Comparison of ENCODE assay signal across 10 mouse cellular contexts in the genomic region with DNA sequence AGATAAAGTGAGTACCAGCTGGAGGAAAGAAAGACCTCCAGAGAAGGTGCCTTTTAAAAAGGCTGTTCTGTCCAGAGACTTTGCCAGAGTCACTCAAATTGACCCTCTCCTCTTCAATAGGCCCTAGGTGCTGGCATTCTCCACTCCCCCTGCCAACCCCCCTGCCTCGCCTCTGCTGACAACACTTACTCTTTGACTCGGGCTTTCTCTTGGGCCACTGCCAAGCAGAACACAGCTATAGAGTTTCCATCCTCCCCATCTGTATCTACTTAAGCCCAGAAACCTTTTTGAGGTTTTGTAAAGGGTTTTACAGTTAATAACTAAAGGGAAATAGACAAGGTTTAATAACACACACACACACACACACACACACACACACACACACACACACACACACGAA.
DNase-seq lines count a peak whose midpoint lies in the region; ATAC-seq and TF ChIP-seq lines count a peak whose summit lies in the region.
"Had no signal": no experiment of that assay in that cellular context is flagged by ENCODE, and none has a peak within 500 bp of the region (broad histone marks: within the 10 kb centered on the region; RNA-seq: fewer than 3 reads in every experiment).

No protein-coding gene starts in this region.

- no peak overlapping the region for H3K4me3 ChIP-seq in forebrain, embryonic 10.5 days
- no peak overlapping the region for H3K4me3 ChIP-seq in forebrain, postnatal 0 days (ENCODE audit: low read depth, low read length)
- no peak overlapping the region for H3K4me3 ChIP-seq in hindbrain, postnatal 0 days (ENCODE audit: low read length)
- no peak overlapping the region for H3K4me3 ChIP-seq in hindbrain, embryonic 10.5 days
- H3K4me3 ChIP-seq in midbrain, embryonic 14.5 days (replicated peaks; ENCODE audit: low read depth, low read length) = no peak overlapping the region
- H3K4me3 ChIP-seq in midbrain, embryonic 16.5 days (ENCODE audit: low read depth, low read length) = no peak overlapping the region
- no peak overlapping the region for H3K4me3 ChIP-seq in limb, embryonic 15.5 days

- no peaks in the 10 kb centered on the region for H3K9me3 ChIP-seq in forebrain, embryonic 10.5 days
- H3K9me3 ChIP-seq in forebrain, postnatal 0 days (ENCODE audit: low read length) = no peaks in the 10 kb centered on the region
- H3K9me3 ChIP-seq in hindbrain, postnatal 0 days (ENCODE audit: low read length) = no peaks in the 10 kb centered on the region
- H3K9me3 ChIP-seq in hindbrain, embryonic 10.5 days = no peaks in the 10 kb centered on the region
- H3K9me3 ChIP-seq in midbrain, embryonic 14.5 days (ENCODE audit: control insufficient read depth, low read length) = no peaks in the 10 kb centered on the region
- no peaks in the 10 kb centered on the region for H3K9me3 ChIP-seq in midbrain, embryonic 16.5 days (replicated peaks; ENCODE audit: control insufficient read depth, low read length, poor library complexity, severe bottlenecking)
- no peaks in the 10 kb centered on the region for H3K9me3 ChIP-seq in limb, embryonic 15.5 days

- H3K27me3 ChIP-seq in forebrain, embryonic 10.5 days (ENCODE audit: poor library complexity, severe bottlenecking) = no peaks in the 10 kb centered on the region
- no peaks in the 10 kb centered on the region for H3K27me3 ChIP-seq in forebrain, postnatal 0 days (ENCODE audit: insufficient read depth, low read length)
- no peaks in the 10 kb centered on the region for H3K27me3 ChIP-seq in hindbrain, postnatal 0 days (ENCODE audit: insufficient read depth, low read length)
- H3K27me3 ChIP-seq in hindbrain, embryonic 10.5 days (ENCODE audit: insufficient read depth, poor library complexity, severe bottlenecking) = no peaks in the 10 kb centered on the region
- H3K27me3 ChIP-seq in midbrain, embryonic 14.5 days (ENCODE audit: control insufficient read depth, insufficient read depth, low read length) = no peaks in the 10 kb centered on the region
- no peaks in the 10 kb centered on the region for H3K27me3 ChIP-seq in midbrain, embryonic 16.5 days (ENCODE audit: control insufficient read depth, insufficient read depth, low read depth, low read length)
- no peaks in the 10 kb centered on the region for H3K27me3 ChIP-seq in limb, embryonic 15.5 days

- no peak for TF ChIP-seq CTCF in forebrain, postnatal 0 days (IDR thresholded peaks at IDR 0.05; ENCODE audit: low read depth)
- TF ChIP-seq CTCF in hindbrain, postnatal 0 days (IDR thresholded peaks at IDR 0.05; ENCODE audit: low read depth) = no peak

- peaks cover 10% of the 10 kb centered on the region for H3K4me1 ChIP-seq in forebrain, embryonic 10.5 days
- no peaks in the 10 kb centered on the region for H3K4me1 ChIP-seq in forebrain, postnatal 0 days (ENCODE audit: insufficient read depth)
- H3K4me1 ChIP-seq in hindbrain, postnatal 0 days (ENCODE audit: insufficient read depth, low read length) = no peaks in the 10 kb centered on the region
- H3K4me1 ChIP-seq in hindbrain, embryonic 10.5 days (replicated peaks) = no peaks in the 10 kb centered on the region
- H3K4me1 ChIP-seq in midbrain, embryonic 14.5 days (ENCODE audit: control insufficient read depth, insufficient read depth, low read length) = no peaks in the 10 kb centered on the region
- no peaks in the 10 kb centered on the region for H3K4me1 ChIP-seq in midbrain, embryonic 16.5 days (ENCODE audit: control insufficient read depth, insufficient read depth, low read length)
- H3K4me1 ChIP-seq in limb, embryonic 15.5 days = no peaks in the 10 kb centered on the region; the same call in 1 of the 2 replicates

- no peak for ATAC-seq in forebrain, postnatal 0 days
- no peak for ATAC-seq in hindbrain, postnatal 0 days
- ATAC-seq in midbrain, embryonic 14.5 days (ENCODE audit: low FRiP score, low TSS enrichment) = no peak
- no peak for ATAC-seq in midbrain, embryonic 16.5 days
- 0 out of 2 replicates have a peak, but pooled peaks have one; percentile 63 for ATAC-seq in limb, embryonic 15.5 days (ENCODE audit: insufficient number of reproducible peaks, low FRiP score, low TSS enrichment, low read depth)
- ATAC-seq: inflammation-experienced regulatory T-cells, adult 6 months had no signal

- H3K9ac ChIP-seq in forebrain, postnatal 0 days = no peak overlapping the region
- no peak overlapping the region for H3K9ac ChIP-seq in hindbrain, postnatal 0 days (replicated peaks; ENCODE audit: low read length)
- no peak overlapping the region for H3K9ac ChIP-seq in midbrain, embryonic 14.5 days (replicated peaks; ENCODE audit: low read length)
- H3K9ac ChIP-seq in midbrain, embryonic 16.5 days (ENCODE audit: low read depth, low read length) = no peak overlapping the region
- H3K9ac ChIP-seq in limb, embryonic 15.5 days = no peak overlapping the region

- WGBS in forebrain, embryonic 10.5 days = 51% methylated on average over 3 of the region's 3 CpGs
- WGBS in forebrain, postnatal 0 days = 29% methylated on average over 3 of the region's 3 CpGs
- 37% methylated on average over 3 of the region's 3 CpGs for WGBS in hindbrain, postnatal 0 days
- 63% methylated on average over 3 of the region's 3 CpGs for WGBS in hindbrain, embryonic 10.5 days
- 42% methylated on average over 3 of the region's 3 CpGs for WGBS in midbrain, embryonic 14.5 days
- 43% methylated on average over 3 of the region's 3 CpGs for WGBS in midbrain, embryonic 16.5 days
- 33% methylated on average over 3 of the region's 3 CpGs for WGBS in limb, embryonic 15.5 days

- H3K4me2 ChIP-seq in forebrain, postnatal 0 days (ENCODE audit: low read depth) = no peak overlapping the region
- H3K4me2 ChIP-seq in hindbrain, postnatal 0 days (ENCODE audit: low read depth, low read length) = no peak overlapping the region
- H3K4me2 ChIP-seq in midbrain, embryonic 14.5 days (ENCODE audit: low read length) = no peak overlapping the region
- no peak overlapping the region for H3K4me2 ChIP-seq in midbrain, embryonic 16.5 days (ENCODE audit: low read length)
- no peak overlapping the region for H3K4me2 ChIP-seq in limb, embryonic 15.5 days

- DNase-seq in forebrain, embryonic 10.5 days (ENCODE audit: extremely low spot score, low spot score) = peak; percentile 15
- DNase-seq in forebrain, postnatal 0 days = no peak
- peak; percentile 18 for DNase-seq in hindbrain, postnatal 0 days (ENCODE audit: low spot score)
- DNase-seq in hindbrain, embryonic 10.5 days (ENCODE audit: low spot score) = no peak
- peak; percentile 36 for DNase-seq in midbrain, embryonic 14.5 days
- no peak for DNase-seq in c-Kit-positive CD71-positive TER-119-positive erythroid progenitor cells, embryonic 14.5 days (ENCODE audit: low spot score)
- DNase-seq: thymus, postnatal 4 days had no signal

- H3K27ac ChIP-seq in forebrain, embryonic 10.5 days = no peak overlapping the region
- H3K27ac ChIP-seq in forebrain, postnatal 0 days (ENCODE audit: low read depth, low read length) = no peak overlapping the region
- no peak overlapping the region for H3K27ac ChIP-seq in hindbrain, postnatal 0 days
- no peak overlapping the region for H3K27ac ChIP-seq in hindbrain, embryonic 10.5 days
- no peak overlapping the region for H3K27ac ChIP-seq in midbrain, embryonic 14.5 days (replicated peaks; ENCODE audit: low read depth, low read length)
- H3K27ac ChIP-seq in midbrain, embryonic 16.5 days (ENCODE audit: low read length) = no peak overlapping the region
- no peak overlapping the region; the same call in 1 of the 2 replicates for H3K27ac ChIP-seq in limb, embryonic 15.5 days

- no peaks in the 10 kb centered on the region for H3K36me3 ChIP-seq in forebrain, embryonic 10.5 days (replicated peaks)
- H3K36me3 ChIP-seq in forebrain, postnatal 0 days (ENCODE audit: insufficient read depth) = no peaks in the 10 kb centered on the region
- H3K36me3 ChIP-seq in hindbrain, postnatal 0 days (ENCODE audit: insufficient read depth, low read length) = no peaks in the 10 kb centered on the region
- H3K36me3 ChIP-seq in hindbrain, embryonic 10.5 days = no peaks in the 10 kb centered on the region
- H3K36me3 ChIP-seq in midbrain, embryonic 14.5 days (ENCODE audit: control insufficient read depth, insufficient read depth, low read length) = no peaks in the 10 kb centered on the region
- H3K36me3 ChIP-seq in midbrain, embryonic 16.5 days (ENCODE audit: control insufficient read depth, insufficient read depth, low read length) = no peaks in the 10 kb centered on the region
- H3K36me3 ChIP-seq in limb, embryonic 15.5 days = no peaks in the 10 kb centered on the region

Comparison
In these comparisons a context has a peak if more than half of its experiments do, and no peak if none do; other contexts are left out.
1. DNase-seq: peak in forebrain, embryonic 10.5 days (single experiment), hindbrain, postnatal 0 days (single experiment) and midbrain, embryonic 14.5 days (single experiment); none in forebrain, postnatal 0 days (single experiment), hindbrain, embryonic 10.5 days (single experiment) and c-Kit-positive CD71-positive TER-119-positive erythroid progenitor cells, embryonic 14.5 days (single experiment).